Mouse (Mus musculus) forebrain, postnatal 0 days (tissue): ENCODE measurements around the gene Tmub1. TPM values are rescaled to one million over a fixed set of nuclear protein-coding genes. Genes with fewer than 3 reads are reported as not detected.
"Not testable (repeated sequence)": the region's sequence is repeated elsewhere in the genome, so short reads cannot be mapped to it uniquely, and the experiment has no call there.

Experiments
- ATAC-seq: fragments of 200-750 bp; cut with Nextera tagmentation; 2 replicates; pipeline ENCODE4 v1.8.0; 2017; ENCODE audit warnings: mild to moderate bottlenecking, moderate library complexity
- DNase-seq: peaks from one replicate; pipeline ENCODE4 v3.0.0-alpha.2; 2015
- H3K27ac ChIP-seq: fragments of 300-500 bp; sonication (generic); 2 replicates; pipeline ENCODE4 v1.5.1; 2014; ENCODE audit warnings: low read depth, mild to moderate bottlenecking, antibody characterized with exemption, low read length, moderate library complexity, mixed read lengths
- H3K27me3 ChIP-seq: fragments of 300-500 bp; sonication (generic); 2 replicates; pipeline ENCODE4 v1.6.1; 2014; ENCODE audit warnings: mild to moderate bottlenecking, low read length, mixed read lengths; ENCODE audit not compliant: insufficient read depth
- H3K36me3 ChIP-seq: fragments of 300-500 bp; sonication (generic); 2 replicates; pipeline ENCODE4 v1.6.1; 2014; ENCODE audit warnings: mild to moderate bottlenecking, moderate library complexity; ENCODE audit not compliant: insufficient read depth
- H3K4me1 ChIP-seq: fragments of 300-500 bp; sonication (generic); 2 replicates; pipeline ENCODE4 v1.6.1; 2014; ENCODE audit warnings: antibody characterized with exemption; ENCODE audit not compliant: insufficient read depth
- H3K4me2 ChIP-seq: fragments of 300-500 bp; sonication (generic); 2 replicates; pipeline ENCODE4 v1.6.1; 2014; ENCODE audit warnings: low read depth, mild to moderate bottlenecking, moderate library complexity
- H3K4me3 ChIP-seq: fragments of 300-500 bp; sonication (generic); 2 replicates; pipeline ENCODE4 v1.5.1; 2014; ENCODE audit warnings: low read depth, low read length, mixed read lengths
- H3K9ac ChIP-seq: fragments of 300-500 bp; sonication (generic); 2 replicates; pipeline ENCODE4 v1.6.1; 2014; ENCODE audit warnings: mild to moderate bottlenecking
- H3K9me3 ChIP-seq: fragments of 300-500 bp; sonication (generic); 2 replicates; pipeline ENCODE4 v1.6.1; 2016; ENCODE audit warnings: low read length
- CTCF ChIP-seq: sonication (generic); IDR thresholded peaks from 2 replicates; pipeline ENCODE4 v1.5.1; 2016; ENCODE audit warnings: antibody characterized with exemption, control low read depth, low read depth
- WGBS: fragments of 180-500 bp; shearing (Covaris S2); extraction: QIAGEN DNeasy Blood & Tissue Kit; methylation state at CpG from one replicate; pipeline ENCODE4 v1.1.7; 2014; 5-methylcytosine and 5-hydroxymethylcytosine counted together
- polyA plus RNA-seq: library from polyadenylated mRNA; unstranded; fragments of >200 nt; fragmentation: Nextera tagmentation; extraction: Ambion mirVana; gene quantifications from 2 replicates; pipeline ENCODE4 v1.2.1, GENCODE M21; 2015
- total RNA-seq: library from RNA; depleted of rRNA; stranded (reverse); fragments of >200 nt; gene quantifications from 2 replicates; pipeline ENCODE4 v1.2.3, GENCODE M21; 2014; rRNA removed

Tmub1 gene
- total and polyA plus RNA-seq, 2 experiments from 2014 or later = 34.3 to 56.7 TPM

DNA sequence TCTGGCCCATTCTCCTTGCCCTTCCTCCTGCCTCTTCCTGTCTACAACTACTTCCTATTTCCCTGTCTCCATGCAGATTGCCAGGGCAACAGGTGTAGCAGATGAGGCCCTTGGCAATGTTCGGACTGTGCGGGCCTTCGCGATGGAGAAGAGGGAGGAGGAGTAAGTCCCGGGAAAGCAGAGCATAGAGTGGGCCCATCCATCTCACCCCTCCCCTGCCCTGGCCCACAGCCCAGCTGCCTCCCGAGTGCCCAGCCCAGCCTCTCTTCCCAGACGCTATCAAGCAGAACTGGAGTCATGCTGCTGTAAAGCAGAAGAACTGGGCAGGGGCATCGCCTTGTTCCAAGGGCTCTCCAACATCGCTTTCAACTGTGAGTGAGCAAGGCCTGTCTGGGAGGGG lies 45.7 kb downstream of the Tmub1 start:
- WGBS = 60% methylated on average over 9 of the region's 9 CpGs

DNA sequence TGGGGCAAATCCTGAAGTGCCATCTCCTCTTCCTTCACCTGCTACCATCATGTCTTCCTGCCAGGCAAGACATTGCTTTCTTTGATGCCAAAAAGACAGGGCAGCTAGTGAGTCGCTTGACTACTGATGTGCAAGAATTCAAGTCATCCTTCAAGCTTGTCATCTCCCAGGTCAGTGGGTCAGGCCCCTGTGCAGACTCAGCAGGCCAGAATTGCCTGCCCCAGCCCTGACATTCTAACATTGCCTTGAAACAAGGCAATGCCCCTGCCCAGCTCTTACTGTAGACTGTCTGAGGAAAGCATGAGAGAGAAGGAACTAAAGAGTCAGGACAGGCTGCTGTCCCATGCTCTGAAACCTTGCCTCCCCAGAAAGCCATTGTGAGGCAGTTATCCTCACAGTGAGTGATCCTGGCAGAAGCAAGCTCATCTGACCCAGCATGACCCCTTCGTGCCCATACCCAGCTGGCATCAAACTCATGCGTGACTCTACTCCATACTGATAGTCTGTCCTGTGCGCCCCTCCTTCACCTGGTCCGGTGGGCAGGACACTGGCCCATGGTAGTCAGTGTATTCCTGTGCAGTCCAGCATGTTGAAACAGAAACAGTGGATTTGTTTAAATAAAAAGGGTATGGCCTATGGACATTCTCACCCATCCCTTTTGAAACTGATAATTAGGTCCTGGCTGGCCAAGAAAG lies 46.6 kb downstream of the Tmub1 start:
- whole genome bisulfite sequencing = 93% methylated on average over 5 of the region's 5 CpGs
- H3K9me3 ChIP-seq = no peaks in the 10 kb centered on the region
- TF ChIP-seq CTCF = no peak
- H3K4me2 ChIP-seq = no peak overlapping the region
- H3K9ac ChIP-seq = no peak overlapping the region
- H3K36me3 ChIP-seq = peaks cover 39% of the 10 kb centered on the region
- ATAC-seq (no peak), DNase-seq (no peak)
- H3K4me3 ChIP-seq = no peak overlapping the region
- H3K4me1 ChIP-seq = no peaks in the 10 kb centered on the region
- H3K27me3 ChIP-seq = no peaks in the 10 kb centered on the region
- H3K27ac ChIP-seq = no peak overlapping the region

More for the DNA sequence above, 45.7 kb downstream of the Tmub1 start:
- Histone ChIP-seq H3K9me3 (no peaks in the 10 kb centered on the region), H3K27ac (no peak overlapping the region), H3K36me3 (peaks cover 48% of the 10 kb centered on the region), H3K4me1 (no peaks in the 10 kb centered on the region), H3K9ac (no peak overlapping the region), H3K4me3 (no peak overlapping the region), H3K4me2 (no peak overlapping the region), H3K27me3 (no peaks in the 10 kb centered on the region)
- peak; percentile 28; the same call in 1 of the 2 replicates for ATAC-seq
- TF ChIP-seq CTCF = no peak
- no peak for DNase-seq

DNA sequence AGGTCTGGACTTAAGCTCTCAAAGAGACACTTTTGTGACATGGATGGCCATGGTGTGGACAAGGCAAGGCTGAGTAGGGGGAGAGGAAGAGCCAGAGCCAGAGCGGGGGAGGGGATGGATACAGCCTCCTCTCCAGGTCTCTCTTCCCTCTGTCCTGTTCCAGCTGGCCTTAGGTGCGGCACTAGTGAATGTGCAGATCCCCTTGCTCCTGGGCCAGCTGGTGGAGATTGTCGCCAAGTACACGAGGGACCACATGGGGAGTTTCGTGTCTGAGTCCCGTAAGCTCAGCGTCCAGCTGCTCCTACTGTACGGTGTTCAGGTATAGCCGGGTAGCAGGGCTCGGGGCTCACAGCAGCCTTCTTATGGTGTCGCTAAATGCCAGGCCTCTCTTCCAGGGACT lies 47.3 kb downstream of the Tmub1 start:
- no peak for DNase-seq
- no peak overlapping the region for H3K27ac ChIP-seq
- no peaks in the 10 kb centered on the region for H3K9me3 ChIP-seq
- no peak overlapping the region for H3K4me2 ChIP-seq
- H3K9ac ChIP-seq = no peak overlapping the region
- no peak for TF ChIP-seq CTCF
- WGBS = 86% methylated on average over 11 of the region's 11 CpGs
- peaks cover 33% of the 10 kb centered on the region for H3K36me3 ChIP-seq
- H3K4me3 ChIP-seq = no peak overlapping the region
- H3K4me1 ChIP-seq = no peaks in the 10 kb centered on the region
- H3K27me3 ChIP-seq = no peaks in the 10 kb centered on the region
- ATAC-seq = no peak

DNA sequence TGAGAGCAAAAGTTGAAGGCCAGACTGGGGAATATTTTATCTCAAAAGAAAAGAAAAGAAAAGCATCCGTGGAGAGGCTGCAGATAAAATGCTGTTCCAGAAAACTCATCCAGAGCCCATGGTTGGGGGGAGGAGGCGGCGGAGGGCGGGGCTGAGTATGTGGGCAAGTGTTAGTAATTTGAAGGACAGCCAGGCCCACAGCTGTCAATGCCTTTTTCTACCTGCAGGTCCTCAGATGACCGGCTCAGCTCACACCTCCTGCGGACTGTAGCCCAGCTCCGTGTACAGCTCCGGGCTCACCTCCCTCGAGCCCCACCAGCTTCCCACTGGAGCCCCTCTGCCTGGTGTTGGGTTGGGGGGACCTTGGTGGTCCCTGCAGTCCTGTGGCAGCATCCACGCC lies 48.0 kb downstream of the Tmub1 start:
- Histone ChIP-seq H3K4me2 (no peak overlapping the region), H3K4me1 (0 out of 2 replicates have a peak, but pooled peaks cover 2% of the 10 kb centered on the region), H3K9me3 (no peaks in the 10 kb centered on the region), H3K36me3 (peaks cover 30% of the 10 kb centered on the region), H3K27me3 (no peaks in the 10 kb centered on the region), H3K4me3 (no peak overlapping the region), H3K9ac (no peak overlapping the region), H3K27ac (no peak overlapping the region)
- DNase-seq (no peak), ATAC-seq (no peak)
- 91% methylated on average over 10 of the region's 10 CpGs for WGBS
- no peak for TF ChIP-seq CTCF

DNA sequence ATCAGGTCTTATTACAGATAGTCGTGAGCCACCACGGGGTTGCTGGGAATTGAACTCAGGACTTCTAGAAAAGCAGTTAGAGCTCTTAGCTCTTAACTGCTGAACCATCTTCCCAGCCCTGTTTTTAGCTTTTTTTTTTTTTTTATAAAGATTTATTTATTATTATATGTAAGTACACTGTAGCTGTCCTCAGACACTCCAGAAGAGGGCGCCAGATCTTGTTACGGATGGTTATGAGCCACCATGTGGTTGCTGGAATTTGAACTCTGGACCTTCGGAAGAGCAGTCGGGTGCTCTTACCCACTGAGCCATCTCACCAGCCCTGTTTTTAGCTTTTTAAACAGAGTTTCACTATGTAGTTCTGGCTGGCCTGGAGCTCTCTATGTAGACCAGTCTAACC lies 51.4 kb downstream of the Tmub1 start:
- TF ChIP-seq CTCF = 0 out of 2 replicates have a peak, but pooled peaks have one; percentile 3
- not testable (repeated sequence) for ATAC-seq, H3K4me1 ChIP-seq, H3K27me3 ChIP-seq, DNase-seq, H3K27ac ChIP-seq, H3K36me3 ChIP-seq, H3K4me2 ChIP-seq, H3K4me3 ChIP-seq, H3K9ac ChIP-seq, H3K9me3 ChIP-seq
- WGBS = 93% methylated on average over 6 of the region's 6 CpGs

Other genes starting within 250 kb of the Tmub1 start
- 13.5 and 21.2 TPM in 2 replicates for gene Kcnh2, start 96.2 kb downstream of the Tmub1 start, total RNA-seq
- 4.7 and 6.8 TPM in 2 replicates for gene Kcnh2, start 96.2 kb downstream of the Tmub1 start, polyA plus RNA-seq
- gene Nos3, start 83.0 kb downstream of the Tmub1 start, total RNA-seq = 6.1 and 8.3 TPM in 2 replicates
- gene Nos3, start 83.0 kb downstream of the Tmub1 start, polyA plus RNA-seq = 6.3 and 6.8 TPM in 2 replicates
- 8.0 and 9.5 TPM in 2 replicates for gene Atg9b, start 55.7 kb downstream of the Tmub1 start, total RNA-seq
- gene Atg9b, start 55.7 kb downstream of the Tmub1 start, polyA plus RNA-seq = 3.4 and 5.1 TPM in 2 replicates
- gene Abcb8, start 54.2 kb downstream of the Tmub1 start, total RNA-seq = 58.2 and 64.1 TPM in 2 replicates
- 38.7 and 44.6 TPM in 2 replicates for gene Abcb8, start 54.2 kb downstream of the Tmub1 start, polyA plus RNA-seq
- 0.15 TPM in 1 of 2 replicates, not detected in the other for gene Asic3, start 34.5 kb downstream of the Tmub1 start, total RNA-seq
- gene Asic3, start 34.5 kb downstream of the Tmub1 start, polyA plus RNA-seq = 0.08 and 0.52 TPM in 2 replicates
- 83.3 and 93.8 TPM in 2 replicates for gene Cdk5, start 24.3 kb downstream of the Tmub1 start, total RNA-seq
- 156 and 165 TPM in 2 replicates for gene Cdk5, start 24.3 kb downstream of the Tmub1 start, polyA plus RNA-seq
- 21.4 and 31.9 TPM in 2 replicates for gene Slc4a2, start 24.0 kb downstream of the Tmub1 start, total RNA-seq
- gene Slc4a2, start 24.0 kb downstream of the Tmub1 start, polyA plus RNA-seq = 9.7 and 13.9 TPM in 2 replicates
- 87.0 and 132 TPM in 2 replicates for gene Fastk, start 2.6 kb downstream of the Tmub1 start, total RNA-seq
- gene Fastk, start 2.6 kb downstream of the Tmub1 start, polyA plus RNA-seq = 88.7 and 91.9 TPM in 2 replicates
- gene Agap3, start 4.3 kb upstream of the Tmub1 start, total RNA-seq = 270 and 296 TPM in 2 replicates
- 136 and 140 TPM in 2 replicates for gene Agap3, start 4.3 kb upstream of the Tmub1 start, polyA plus RNA-seq
- gene Gbx1, start 79.3 kb upstream of the Tmub1 start, total RNA-seq = 2.3 and 4.8 TPM in 2 replicates
- 0.91 and 1.3 TPM in 2 replicates for gene Gbx1, start 79.3 kb upstream of the Tmub1 start, polyA plus RNA-seq
- gene Asb10, start 93.1 kb upstream of the Tmub1 start, total RNA-seq = 0.43 TPM in 1 of 2 replicates, not detected in the other
- 0.21 and 0.22 TPM in 2 replicates for gene Asb10, start 93.1 kb upstream of the Tmub1 start, polyA plus RNA-seq
- gene 4931409K22Rik, start 109.0 kb upstream of the Tmub1 start, total RNA-seq = not detected in 2 replicates
- 0.11 TPM in 1 of 2 replicates, not detected in the other for gene 4931409K22Rik, start 109.0 kb upstream of the Tmub1 start, polyA plus RNA-seq
- 59.8 and 66.2 TPM in 2 replicates for gene Abcf2, start 129.6 kb upstream of the Tmub1 start, total RNA-seq
- 73.7 and 80.8 TPM in 2 replicates for gene Abcf2, start 129.6 kb upstream of the Tmub1 start, polyA plus RNA-seq
- gene Chpf2, start 138.9 kb upstream of the Tmub1 start, total RNA-seq = 25.0 and 33.5 TPM in 2 replicates
- gene Chpf2, start 138.9 kb upstream of the Tmub1 start, polyA plus RNA-seq = 18.7 and 21.3 TPM in 2 replicates
- gene Smarcd3, start 176.6 kb upstream of the Tmub1 start, total RNA-seq = 265 and 272 TPM in 2 replicates
- 162 and 168 TPM in 2 replicates for gene Smarcd3, start 176.6 kb upstream of the Tmub1 start, polyA plus RNA-seq
- gene Nub1, start 237.7 kb upstream of the Tmub1 start, total RNA-seq = 88.6 TPM in 2 replicates
- 59.4 and 61.0 TPM in 2 replicates for gene Nub1, start 237.7 kb upstream of the Tmub1 start, polyA plus RNA-seq